Mouse (Mus musculus) spleen, adult 18-20 months (tissue): ENCODE measurements around the gene Cep128.

Source experiments
- DNase-seq, 2 experiments: peaks; one replicate each; pipeline ENCODE4 v3.0.0; 2022; ENCODE audit warnings: mixed read lengths in 2 of 2

Cep128 gene

GRCm38 (mm10) chr12:91305769-91306168 is 78.4 kb downstream of the Cep128 start:
- no peak for DNase-seq

- DNase-seq: no peak
Observed at GRCm38 (mm10) chr12:91305038-91305437, 79.2 kb downstream of the Cep128 start.

DNA sequence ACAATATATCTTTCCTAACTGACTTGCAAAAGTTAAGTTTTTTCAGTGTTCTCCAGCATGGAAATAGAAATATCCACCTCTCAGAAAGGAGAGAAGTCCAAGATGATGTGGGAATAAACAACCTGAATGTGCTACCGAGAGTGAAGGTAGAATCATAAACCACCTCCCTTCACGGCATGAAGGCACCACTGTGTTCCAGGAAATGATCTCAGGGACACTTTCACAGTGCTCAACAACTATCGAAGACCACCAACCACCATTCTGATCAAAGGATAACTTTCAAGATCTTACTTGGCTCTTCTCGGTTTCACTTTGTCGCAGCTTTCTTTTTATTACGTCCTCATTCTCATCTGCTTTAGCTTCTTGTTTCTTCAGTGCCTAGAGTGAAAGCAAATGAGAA is 85.5 kb downstream of the Cep128 start:
- DNase-seq: no peak

DNA sequence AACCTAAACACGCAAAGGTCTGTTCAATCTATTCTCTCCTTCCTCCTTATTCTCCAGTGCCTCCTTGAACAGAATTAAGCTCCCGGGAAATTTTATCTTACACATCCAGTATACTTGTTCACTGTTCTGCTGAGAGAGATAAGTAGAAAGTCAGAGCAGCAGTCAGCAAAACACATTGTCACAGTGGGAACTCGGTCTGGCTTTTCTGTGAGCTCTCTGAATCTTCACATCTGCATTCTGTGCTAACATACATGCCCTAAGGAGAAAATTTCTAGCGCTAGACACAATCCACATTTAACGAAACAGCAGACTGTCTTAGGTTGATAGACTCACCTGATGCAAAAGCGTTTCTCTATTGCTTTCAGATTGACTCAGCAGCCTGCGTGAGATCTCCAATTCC is 88.3 kb downstream of the Cep128 start:
- DNase-seq: no peak

DNA sequence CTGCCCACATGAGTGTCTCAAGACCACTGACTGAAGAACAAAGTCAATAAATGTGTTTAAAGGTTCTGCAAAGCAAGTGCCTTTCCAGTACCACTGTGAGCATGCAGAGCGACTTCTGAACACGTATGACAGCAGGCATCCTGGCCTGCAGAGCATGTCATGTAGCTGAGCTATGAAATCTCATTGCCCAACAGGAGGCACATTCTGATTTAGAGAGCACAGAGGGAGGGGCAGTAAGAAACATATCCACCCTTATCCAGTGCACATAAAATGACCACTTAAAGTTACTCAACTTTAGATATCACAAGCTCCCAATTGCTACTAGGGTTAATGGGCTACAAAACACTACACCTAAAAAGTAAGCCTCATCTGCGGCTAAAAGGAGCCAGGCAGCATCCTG is 88.8 kb downstream of the Cep128 start:
- DNase-seq: no peak

GRCm38 (mm10) chr12:91273936-91274335 is 110.3 kb downstream of the Cep128 start:
- no peak for DNase-seq

DNA sequence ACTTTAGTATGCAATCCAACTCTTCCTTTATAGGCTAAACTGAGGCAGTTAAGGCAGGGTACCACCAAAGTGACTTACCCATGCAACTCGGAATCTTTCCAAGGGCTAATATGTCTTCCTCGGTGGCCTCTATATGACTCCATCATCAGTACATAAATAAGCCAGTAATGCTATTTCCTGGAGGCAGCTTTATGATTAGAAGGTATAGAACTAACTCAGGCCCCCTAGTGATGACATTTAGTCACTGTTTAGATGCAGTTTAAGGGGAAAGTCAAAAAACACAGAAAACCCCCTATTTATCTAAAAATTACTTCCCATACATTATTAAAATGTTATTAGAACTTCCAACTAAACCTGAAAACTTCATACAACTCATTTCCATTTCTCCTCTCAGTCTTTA is 114.6 kb downstream of the Cep128 start:
- no peak for DNase-seq

GRCm38 (mm10) chr12:91268974-91269373 is 115.2 kb downstream of the Cep128 start:
- no peak for DNase-seq

DNA sequence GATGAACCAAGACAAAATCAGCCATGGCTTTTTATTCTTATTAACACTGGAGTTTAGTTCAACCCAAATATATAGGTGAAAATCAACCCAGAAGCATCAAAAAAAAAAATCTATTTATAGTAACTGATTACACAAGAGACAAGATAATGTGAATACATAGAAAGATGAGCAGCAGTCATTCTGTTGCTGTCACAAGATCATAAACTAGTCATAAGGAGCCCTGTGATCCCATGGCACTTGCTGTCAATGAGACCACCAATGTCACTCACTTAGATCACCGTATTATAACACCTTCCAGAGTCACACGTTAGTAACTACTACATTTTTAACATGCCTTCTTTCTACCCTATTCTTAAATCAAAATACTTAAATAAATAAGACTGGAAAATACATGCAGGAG is 118.2 kb downstream of the Cep128 start:
- DNase-seq: no peak

DNA sequence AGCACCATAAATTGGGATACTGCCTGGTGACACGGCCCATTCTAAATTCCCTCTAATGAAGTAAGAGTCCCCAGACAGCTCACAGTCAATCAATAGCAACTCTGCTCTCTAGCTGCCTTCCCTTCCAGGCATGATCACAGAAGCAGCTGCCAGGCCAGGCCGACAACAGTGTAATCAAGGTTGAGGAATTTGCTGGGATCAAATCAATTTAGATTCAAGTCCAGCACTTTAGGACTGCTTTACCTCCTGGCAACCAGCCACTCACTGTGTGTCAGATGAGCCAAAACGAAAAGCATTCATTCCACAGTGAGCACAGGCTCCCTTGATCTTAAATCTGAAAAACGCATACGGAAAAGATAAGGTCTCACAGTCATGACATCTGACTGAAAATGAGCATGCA is 118.7 kb downstream of the Cep128 start:
- DNase-seq: no peak

DNA sequence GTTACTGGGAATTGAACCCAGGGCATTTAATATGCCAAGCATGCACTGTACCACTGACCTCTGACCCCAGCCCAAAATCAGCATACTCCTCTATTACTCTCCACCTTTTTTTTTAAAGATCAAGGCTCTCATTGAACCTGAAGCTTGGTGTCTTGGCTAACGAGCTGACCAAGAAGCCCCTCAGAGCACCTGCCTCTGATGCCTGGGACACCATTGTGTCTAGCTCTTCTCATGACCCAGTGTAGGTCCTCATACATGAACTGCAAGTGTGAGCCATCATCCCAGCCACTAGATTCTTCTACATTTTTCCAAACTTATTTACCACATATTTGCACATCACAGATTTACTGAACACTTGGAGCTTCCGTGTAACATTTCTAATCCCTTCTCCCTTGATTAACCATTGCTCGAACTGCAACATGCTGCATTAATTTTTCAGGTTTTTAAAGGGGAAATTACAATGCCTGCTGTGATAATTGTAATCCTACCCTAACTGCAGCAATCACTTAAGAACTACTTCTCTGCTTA is 119.3 kb downstream of the Cep128 start:
- DNase-seq: no peak

DNA sequence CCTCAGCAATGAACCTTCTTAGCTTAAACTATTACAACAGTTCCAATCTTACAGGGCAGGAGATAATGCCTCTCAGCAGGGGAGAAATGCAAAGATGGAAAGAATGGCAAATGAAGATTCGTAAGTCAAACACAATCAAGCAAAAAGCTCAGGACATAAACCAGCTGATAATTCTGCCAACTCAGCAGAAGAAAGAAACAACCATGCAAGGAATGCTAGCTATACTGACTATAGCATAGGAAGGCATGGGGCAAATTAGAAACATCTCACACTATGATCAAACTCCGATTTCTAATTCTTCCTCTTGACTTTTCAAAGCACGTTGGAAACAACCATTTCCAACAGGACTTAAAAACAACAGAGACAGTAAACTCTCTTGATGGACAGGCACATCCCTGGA is 120.5 kb downstream of the Cep128 start:
- DNase-seq: no peak

DNA sequence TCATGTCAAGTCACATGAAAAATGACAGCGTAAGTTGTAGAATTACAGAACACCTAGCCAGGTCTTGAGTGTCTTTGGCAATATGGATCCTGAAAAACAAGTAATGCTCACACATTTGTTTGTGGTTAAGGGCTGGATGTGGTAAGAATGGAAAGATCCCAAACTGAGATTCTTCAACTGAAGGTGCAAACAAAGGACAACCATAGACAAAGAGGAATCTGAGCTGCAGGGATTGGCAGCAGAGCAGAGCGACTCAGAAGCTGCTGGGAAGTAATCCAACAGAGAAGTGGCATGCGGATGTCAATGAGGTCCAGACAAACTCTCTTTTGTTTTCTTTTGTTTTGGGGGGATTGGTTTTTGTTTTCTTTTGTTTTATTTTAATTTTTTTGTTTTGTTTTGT is 121.4 kb downstream of the Cep128 start:
- DNase-seq: no peak

DNA sequence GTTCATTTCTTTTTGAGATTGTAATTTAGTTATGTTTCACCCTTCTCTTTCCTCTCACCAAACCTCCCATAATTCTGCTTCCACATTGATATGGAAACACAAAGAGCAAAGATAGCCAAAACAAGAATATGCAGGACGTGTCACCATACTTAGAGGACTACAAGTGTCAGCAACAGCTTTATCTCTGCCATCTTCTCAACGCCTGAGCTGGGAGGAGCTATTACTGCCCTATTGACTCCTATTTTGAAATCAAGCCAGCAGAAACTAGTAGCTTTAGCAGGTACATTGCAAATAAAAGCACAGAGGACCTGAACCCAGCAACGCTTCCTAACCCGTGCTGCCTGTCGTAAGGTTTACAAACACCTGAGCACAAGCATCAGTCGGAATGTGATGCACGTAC is 127.9 kb downstream of the Cep128 start:
- DNase-seq: no peak

- no peak for DNase-seq
Observed at GRCm38 (mm10) chr12:91254831-91255230, 129.4 kb downstream of the Cep128 start.

GRCm38 (mm10) chr12:91220609-91221008 is 163.6 kb downstream of the Cep128 start:
- DNase-seq: no peak

GRCm38 (mm10) chr12:91205550-91205949 is 178.7 kb downstream of the Cep128 start:
- DNase-seq: no peak

DNA sequence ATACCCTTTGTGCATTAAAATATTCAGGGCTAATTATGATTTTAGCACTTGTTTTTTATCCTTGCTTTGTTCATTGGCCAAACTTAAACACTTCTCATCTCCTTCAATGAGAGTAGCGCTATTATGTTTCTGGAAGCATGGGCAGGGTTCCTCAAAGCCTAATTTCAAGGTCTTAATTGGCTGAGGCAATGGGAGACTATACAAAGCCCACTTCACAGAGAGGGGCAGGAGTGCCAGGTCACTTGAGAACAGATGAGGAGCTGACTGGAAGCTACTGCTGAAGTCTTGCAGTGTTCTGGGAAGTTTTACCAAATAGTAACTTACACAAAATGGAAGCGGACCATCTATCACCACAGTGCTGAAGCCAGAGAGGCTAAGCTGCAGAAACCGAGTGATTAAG is 179.9 kb downstream of the Cep128 start:
- no peak for DNase-seq

DNA sequence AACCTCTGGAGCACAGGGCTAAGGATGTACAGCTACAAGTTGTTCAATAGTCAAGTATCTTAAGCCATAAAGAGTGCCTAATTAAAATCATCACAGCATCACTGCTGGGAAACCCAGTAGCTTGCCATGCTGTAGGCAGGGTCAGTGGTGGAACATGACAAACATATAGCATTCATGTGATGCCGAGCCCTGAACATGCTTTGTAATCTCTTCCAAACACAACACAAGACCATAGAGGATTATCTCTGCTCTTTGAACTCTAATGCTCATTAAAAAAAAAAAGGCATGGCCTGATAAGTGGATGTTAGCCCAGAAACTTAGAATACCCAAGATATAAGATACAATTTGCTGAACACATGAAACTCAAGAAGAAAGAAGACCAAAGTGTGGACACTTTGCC is 181.7 kb downstream of the Cep128 start:
- no peak for DNase-seq

DNA sequence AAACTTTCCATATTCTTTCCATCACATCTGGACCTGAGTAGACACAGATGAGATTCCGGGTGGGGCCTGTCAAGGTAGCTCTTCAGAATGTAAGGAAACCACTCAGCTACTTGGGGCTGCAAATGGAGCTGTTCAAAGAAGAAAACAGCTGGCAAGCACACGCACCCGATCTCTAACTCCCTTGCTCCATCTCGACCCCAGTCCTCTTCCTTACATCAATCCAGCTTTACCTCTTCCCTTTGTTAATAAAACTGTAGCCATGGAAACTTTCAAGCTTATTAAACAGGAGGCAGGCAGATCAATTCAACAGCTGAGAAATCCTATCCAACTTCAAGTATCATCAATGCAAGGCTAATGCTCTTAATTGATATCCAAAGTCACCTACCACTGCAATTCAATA is 195.1 kb downstream of the Cep128 start:
- DNase-seq: no peak

DNA sequence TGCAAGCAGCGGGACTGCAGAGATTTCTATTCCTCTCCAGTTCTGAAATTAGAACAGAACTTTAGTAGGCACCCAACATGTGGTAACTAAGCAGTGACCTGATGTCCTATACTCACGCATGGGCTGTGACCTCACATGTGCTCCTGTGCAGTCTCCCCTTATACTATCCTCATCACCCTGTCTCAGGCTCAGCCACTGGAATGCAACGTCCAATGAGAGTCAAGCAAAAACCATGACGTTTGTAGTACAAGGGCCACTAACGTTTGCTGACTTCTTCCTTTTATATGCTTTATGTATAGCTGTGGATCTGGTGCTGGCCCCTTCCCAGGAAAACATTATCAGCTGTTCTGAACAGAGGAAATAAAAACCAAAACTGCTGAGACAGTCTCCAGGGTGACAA is 198.6 kb downstream of the Cep128 start:
- DNase-seq: no peak

- DNase-seq: no peak
Observed at GRCm38 (mm10) chr12:91184616-91185015, 199.6 kb downstream of the Cep128 start.

DNA sequence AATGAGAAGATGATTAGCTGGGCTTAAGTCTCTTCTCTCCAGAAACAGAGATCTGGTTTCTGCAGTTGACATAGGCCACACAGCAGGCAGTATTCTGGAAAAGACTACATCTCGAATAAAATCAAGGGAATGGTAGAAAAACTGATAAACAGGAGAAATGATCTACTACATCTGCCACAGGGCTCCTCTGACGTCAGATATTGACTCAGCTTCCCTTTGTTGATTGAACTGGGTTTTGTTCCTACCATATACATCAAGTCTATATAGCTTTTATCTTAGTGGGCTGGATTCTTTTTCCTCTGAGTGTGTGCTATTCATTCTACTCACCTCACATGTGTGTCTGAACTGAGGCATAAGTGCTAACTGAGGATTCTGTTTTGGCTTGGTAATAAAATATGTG is 200.3 kb downstream of the Cep128 start:
- DNase-seq: no peak

DNA sequence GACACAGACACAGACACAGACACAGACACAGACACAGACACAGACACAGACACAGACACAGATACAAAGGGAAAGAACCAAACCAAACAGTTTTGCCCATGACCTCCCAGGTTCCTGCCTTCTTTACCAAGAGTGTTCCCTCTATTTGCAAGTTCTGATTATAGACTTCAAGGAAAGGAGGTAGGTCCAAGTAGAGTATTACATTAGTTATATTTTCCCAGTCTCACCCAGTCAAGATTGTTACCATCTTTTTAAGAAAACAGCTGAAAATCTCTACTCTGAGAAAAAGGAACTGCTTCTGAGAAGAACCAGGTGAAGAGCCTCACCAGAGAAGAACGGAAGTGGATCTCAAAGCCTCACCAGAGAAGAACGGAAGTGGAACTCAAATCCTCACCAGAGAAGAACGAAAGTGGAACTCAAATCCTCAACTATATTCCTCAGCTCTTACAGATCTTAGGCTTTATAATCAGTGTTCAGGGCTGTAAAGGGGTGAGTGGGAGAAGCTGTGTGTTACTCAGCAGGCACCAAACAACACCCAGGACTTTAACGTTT is 200.8 kb downstream of the Cep128 start:
- DNase-seq: no peak

DNA sequence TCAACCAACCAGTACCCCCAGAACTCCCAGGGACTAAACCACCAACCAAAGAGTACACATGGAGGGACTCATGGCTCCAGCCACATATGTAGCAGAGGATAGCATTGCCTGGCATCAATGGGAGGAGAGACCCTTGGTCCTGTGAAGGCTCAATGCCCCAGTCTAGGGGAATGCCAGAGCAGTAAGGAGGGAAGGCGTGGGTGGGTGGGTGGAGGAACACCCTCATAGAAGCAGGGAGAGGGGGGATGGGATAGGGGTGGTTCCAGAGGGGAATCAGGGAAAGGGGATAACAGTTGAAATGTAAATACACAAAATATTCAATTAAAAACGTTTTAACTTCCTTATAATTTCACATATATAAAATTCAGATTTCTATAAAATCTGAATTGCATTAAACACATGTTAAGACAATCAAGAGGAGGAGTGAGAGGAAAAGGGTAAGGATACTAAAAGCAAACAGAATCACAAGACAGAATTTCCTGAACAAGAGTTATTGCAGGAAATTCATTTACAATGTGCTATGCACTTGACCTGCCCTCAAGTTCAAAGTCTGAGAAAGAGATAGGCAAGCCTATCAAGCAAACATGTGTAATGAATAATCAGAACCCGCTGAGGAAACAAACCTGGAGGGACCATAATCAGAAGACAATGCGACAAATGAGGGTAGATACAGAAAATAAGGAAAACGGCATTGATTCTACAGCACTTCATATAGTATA is 207.2 kb downstream of the Cep128 start:
- DNase-seq: no peak
